Mouse (Mus musculus): ENCODE data around the gene Gsx1. TPM values are rescaled to one million over a fixed set of nuclear protein-coding genes. Genes with fewer than 3 reads are reported as not detected.
A peak's percentile ranks its signal among the peaks of the same experiment; 100 is the strongest.

Gene Gsx1
- total RNA-seq, 2 experiments from 2014 or later: 0.28 to 0.45 TPM

GRCm38 (mm10) chr5:147192576-147192960 is 4.1 kb downstream of the Gsx1 start:
- no peak for DNase-seq (ENCODE audit: low spot score in 2 of 2)

- DNase-seq (ENCODE audit: low spot score in 2 of 2): no peak
Observed at GRCm38 (mm10) chr5:147204905-147205304, 16.4 kb downstream of the Gsx1 start.

- no peak for DNase-seq (ENCODE audit: low spot score in 2 of 2)
Observed at GRCm38 (mm10) chr5:147207852-147208251, 19.4 kb downstream of the Gsx1 start.

- DNase-seq (ENCODE audit: low spot score in 2 of 2): no peak
Observed at GRCm38 (mm10) chr5:147208471-147208870, 20.0 kb downstream of the Gsx1 start.

GRCm38 (mm10) chr5:147227354-147228112 is 39.0 kb downstream of the Gsx1 start:
- DNase-seq (ENCODE audit: low spot score in 2 of 2): peak; percentile 82 to 89

- DNase-seq (ENCODE audit: low spot score in 2 of 2): no peak
Observed at GRCm38 (mm10) chr5:147235406-147236309, 47.2 kb downstream of the Gsx1 start.

Other genes with a start within 250 kb of the Gsx1 start
- gene Gtf3a, start 240.0 kb upstream of the Gsx1 start, total RNA-seq (2021): 10 to 100 TPM; 24.4 to 25.7 TPM
- gene Mtif3, start 224.9 kb upstream of the Gsx1 start, total RNA-seq (2021): 10 to 100 TPM; 20.9 to 25.4 TPM
- gene Lnx2, start 112.1 kb upstream of the Gsx1 start, total RNA-seq (2021): 1 to 10 TPM; 4.9 to 5.0 TPM
- 10 to 100 TPM; 69.7 to 73.5 TPM for gene Polr1d, start 111.6 kb upstream of the Gsx1 start, total RNA-seq (2021)
- not detected for gene Pdx1, start 81.3 kb downstream of the Gsx1 start, total RNA-seq (2021)
- gene Cdx2, start 118.6 kb downstream of the Gsx1 start, total RNA-seq (2021): not detected
- gene Urad, start 133.7 kb downstream of the Gsx1 start, total RNA-seq (2021): not detected
- 1 to 10 TPM; 6.1 to 9.1 TPM for gene Flt3, start 211.8 kb downstream of the Gsx1 start, total RNA-seq (2021)
- gene Pan3, start 241.5 kb downstream of the Gsx1 start, total RNA-seq (2021): 10 to 100 TPM; 74.2 to 79.9 TPM